Mouse (Mus musculus) lung, adult 2 months (tissue): ENCODE results near the gene Rai2.

Source experiments
- CTCF ChIP-seq: fragments of 200-500 bp; IDR thresholded peaks from 2 replicates; pipeline ENCODE4 v1.5.1; 2011; ENCODE audit warnings: mild to moderate bottlenecking, low read length, control low read depth; ENCODE audit not compliant: insufficient read depth
- POLR2A ChIP-seq: fragments of 200-500 bp; IDR thresholded peaks from 2 replicates; pipeline ENCODE4 v1.6.1; 2011; ENCODE audit warnings: low read depth, mild to moderate bottlenecking, control low read depth, low read length, borderline replicate concordance; ENCODE audit errors: extremely low read depth

DNA sequence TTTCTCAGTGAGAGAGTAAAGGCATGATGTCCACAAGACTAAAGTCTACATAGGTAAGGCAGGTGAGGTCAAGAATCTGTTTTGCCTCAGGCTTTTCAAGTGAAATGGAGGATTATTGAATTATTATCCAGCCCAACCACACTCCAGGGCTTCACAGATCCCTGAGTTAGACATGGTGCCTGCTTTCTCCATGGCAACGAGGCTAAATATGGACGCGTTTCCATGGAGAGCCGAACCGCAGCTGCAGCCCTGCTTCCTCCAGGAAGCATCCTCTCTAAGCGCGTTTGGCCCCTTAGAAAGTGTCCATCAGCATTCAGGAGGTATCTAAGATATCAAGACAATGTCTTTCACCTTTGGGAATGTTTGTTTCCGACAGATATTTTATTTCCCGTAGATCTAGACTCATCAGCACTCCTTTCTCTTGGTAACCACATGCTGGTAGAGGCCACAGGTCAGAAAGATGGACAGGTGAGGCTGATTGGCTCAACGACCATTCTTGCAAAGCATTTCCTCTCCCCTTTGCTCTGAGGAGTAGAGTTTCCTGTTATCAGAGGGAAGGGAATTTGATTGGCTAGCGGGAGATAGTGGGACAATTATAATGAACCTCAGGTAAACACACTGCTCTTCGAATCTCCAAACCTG is 59.6 kb downstream of the Rai2 start:
- TF ChIP-seq CTCF (no peak), POLR2A (no peak)
